Mouse (Mus musculus): Measurements from ENCODE around the gene Ctnnd2. TPM values are rescaled to one million over a fixed set of nuclear protein-coding genes. Genes with fewer than 3 reads are reported as not detected.

Gene Ctnnd2
- polyA plus RNA-seq, 1 experiment, result 87.7 TPM

- Histone ChIP-seq H3K27me3 (ENCODE audit: control insufficient read depth, insufficient read depth, low read length) (no peaks in the 10 kb centered on the region), H3K27ac (ENCODE audit: insufficient read depth, low read length) (no peak overlapping the region), H3K4me3 (replicated peaks; ENCODE audit: insufficient read depth, low read depth, low read length) (no peak overlapping the region), H3K4me1 (ENCODE audit: control insufficient read depth, insufficient read depth, low read length) (peaks cover 14% of the 10 kb centered on the region)
- DNase-seq, result peak in 1 of 2 experiments; percentile 32
- WGBS, result 48% methylated on average over 1 of the region's 1 CpGs
- TF ChIP-seq POLR2A (IDR thresholded peaks at IDR 0.05; ENCODE audit: borderline replicate concordance, insufficient read depth, low read length) (no peak), CTCF (IDR thresholded peaks at IDR 0.05; ENCODE audit: borderline replicate concordance, insufficient read depth, low read depth, low read length) (no peak)
Measured at GRCm38 (mm10) chr15:30199785-30200184, 27.4 kb downstream of the Ctnnd2 start.

GRCm38 (mm10) chr15:30201211-30201610 lies 28.8 kb downstream of the Ctnnd2 start:
- WGBS, result 97% methylated on average over 2 of the region's 2 CpGs
- Histone ChIP-seq H3K27me3 (ENCODE audit: control insufficient read depth, insufficient read depth, low read length) (no peaks in the 10 kb centered on the region), H3K4me1 (ENCODE audit: control insufficient read depth, insufficient read depth, low read length) (peaks cover 14% of the 10 kb centered on the region), H3K27ac (ENCODE audit: insufficient read depth, low read length) (no peak overlapping the region), H3K4me3 (replicated peaks; ENCODE audit: insufficient read depth, low read depth, low read length) (no peak overlapping the region)
- no peak for DNase-seq
- TF ChIP-seq POLR2A (IDR thresholded peaks at IDR 0.05; ENCODE audit: borderline replicate concordance, insufficient read depth, low read length) (no peak), CTCF (IDR thresholded peaks at IDR 0.05; ENCODE audit: borderline replicate concordance, insufficient read depth, low read depth, low read length) (no peak)

GRCm38 (mm10) chr15:30201617-30202016 lies 29.2 kb downstream of the Ctnnd2 start:
- TF ChIP-seq CTCF (IDR thresholded peaks at IDR 0.05; ENCODE audit: borderline replicate concordance, insufficient read depth, low read depth, low read length) (no peak), POLR2A (IDR thresholded peaks at IDR 0.05; ENCODE audit: borderline replicate concordance, insufficient read depth, low read length) (no peak)
- WGBS, result 90% methylated on average over 3 of the region's 3 CpGs
- H3K4me1 ChIP-seq (ENCODE audit: control insufficient read depth, insufficient read depth, low read length), result peaks cover 14% of the 10 kb centered on the region
- H3K27me3 ChIP-seq (ENCODE audit: control insufficient read depth, insufficient read depth, low read length), result no peaks in the 10 kb centered on the region
- H3K27ac ChIP-seq (ENCODE audit: insufficient read depth, low read length), result no peak overlapping the region
- DNase-seq, result no peak
- H3K4me3 ChIP-seq (replicated peaks; ENCODE audit: insufficient read depth, low read depth, low read length), result no peak overlapping the region

GRCm38 (mm10) chr15:30212746-30213145 lies 40.4 kb downstream of the Ctnnd2 start:
- DNase-seq, result no peak
- 42% methylated on average over 5 of the region's 5 CpGs for WGBS
- H3K27ac ChIP-seq (ENCODE audit: insufficient read depth, low read length), result no peak overlapping the region
- H3K4me1 ChIP-seq (ENCODE audit: control insufficient read depth, insufficient read depth, low read length), result peaks cover 10% of the 10 kb centered on the region; the same call in 1 of the 2 replicates
- H3K4me3 ChIP-seq (replicated peaks; ENCODE audit: insufficient read depth, low read depth, low read length), result no peak overlapping the region
- H3K27me3 ChIP-seq (ENCODE audit: control insufficient read depth, insufficient read depth, low read length), result no peaks in the 10 kb centered on the region
- TF ChIP-seq POLR2A (IDR thresholded peaks at IDR 0.05; ENCODE audit: borderline replicate concordance, insufficient read depth, low read length), result no peak

- TF ChIP-seq CTCF (IDR thresholded peaks at IDR 0.05; ENCODE audit: borderline replicate concordance, insufficient read depth, low read depth, low read length) (no peak), POLR2A (IDR thresholded peaks at IDR 0.05; ENCODE audit: borderline replicate concordance, insufficient read depth, low read length) (no peak)
- Histone ChIP-seq H3K27ac (ENCODE audit: insufficient read depth, low read length) (peak overlapping the region; percentile 2; the same call in 1 of the 2 replicates), H3K4me1 (ENCODE audit: control insufficient read depth, insufficient read depth, low read length) (peaks cover 10% of the 10 kb centered on the region; the same call in 1 of the 2 replicates), H3K27me3 (ENCODE audit: control insufficient read depth, insufficient read depth, low read length) (no peaks in the 10 kb centered on the region), H3K4me3 (replicated peaks; ENCODE audit: insufficient read depth, low read depth, low read length) (no peak overlapping the region)
- 15% methylated on average over 4 of the region's 4 CpGs for WGBS
- DNase-seq, result peak; percentile 66 to 84
Measured at GRCm38 (mm10) chr15:30215871-30216270, 43.5 kb downstream of the Ctnnd2 start.

- Histone ChIP-seq H3K4me3 (replicated peaks; ENCODE audit: insufficient read depth, low read depth, low read length) (no peak overlapping the region), H3K4me1 (ENCODE audit: control insufficient read depth, insufficient read depth, low read length) (peaks cover 3% of the 10 kb centered on the region; the same call in 1 of the 2 replicates), H3K27ac (ENCODE audit: insufficient read depth, low read length) (no peak overlapping the region), H3K27me3 (ENCODE audit: control insufficient read depth, insufficient read depth, low read length) (no peaks in the 10 kb centered on the region)
- TF ChIP-seq POLR2A (IDR thresholded peaks at IDR 0.05; ENCODE audit: borderline replicate concordance, insufficient read depth, low read length) (no peak), CTCF (IDR thresholded peaks at IDR 0.05; ENCODE audit: borderline replicate concordance, insufficient read depth, low read depth, low read length) (no peak)
- WGBS, result 18% methylated on average over 4 of the region's 4 CpGs
- DNase-seq, result peak; percentile 48 to 73
Measured at GRCm38 (mm10) chr15:30229112-30229511, 56.7 kb downstream of the Ctnnd2 start.

GRCm38 (mm10) chr15:30235210-30236034 lies 63.0 kb downstream of the Ctnnd2 start:
- WGBS, result 87% methylated on average over 10 of the region's 10 CpGs
- DNase-seq, result no peak
- H3K4me1 ChIP-seq (ENCODE audit: control insufficient read depth, insufficient read depth, low read length), result 0 out of 2 replicates have a peak, but pooled peaks cover 3% of the 10 kb centered on the region

GRCm38 (mm10) chr15:30240881-30241280 lies 68.5 kb downstream of the Ctnnd2 start:
- Histone ChIP-seq H3K4me3 (replicated peaks; ENCODE audit: insufficient read depth, low read depth, low read length) (no peak overlapping the region), H3K27ac (ENCODE audit: insufficient read depth, low read length) (no peak overlapping the region), H3K4me1 (ENCODE audit: control insufficient read depth, insufficient read depth, low read length) (no peaks in the 10 kb centered on the region), H3K27me3 (ENCODE audit: control insufficient read depth, insufficient read depth, low read length) (no peaks in the 10 kb centered on the region)
- DNase-seq, result no peak
- WGBS, result 92% methylated on average over 2 of the region's 2 CpGs
- TF ChIP-seq CTCF (IDR thresholded peaks at IDR 0.05; ENCODE audit: borderline replicate concordance, insufficient read depth, low read depth, low read length), result no peak
- TF ChIP-seq POLR2A (IDR thresholded peaks at IDR 0.05; ENCODE audit: borderline replicate concordance, insufficient read depth, low read length), result no peak

More at GRCm38 (mm10) chr15:30235210-30236034, 63.0 kb downstream of the Ctnnd2 start:
- TF ChIP-seq CTCF (IDR thresholded peaks at IDR 0.05; ENCODE audit: borderline replicate concordance, insufficient read depth, low read depth, low read length) (no peak), POLR2A (IDR thresholded peaks at IDR 0.05; ENCODE audit: borderline replicate concordance, insufficient read depth, low read length) (no peak)
- H3K4me3 ChIP-seq (replicated peaks; ENCODE audit: insufficient read depth, low read depth, low read length), result no peak overlapping the region
- H3K27me3 ChIP-seq (ENCODE audit: control insufficient read depth, insufficient read depth, low read length), result no peaks in the 10 kb centered on the region
- H3K27ac ChIP-seq (ENCODE audit: insufficient read depth, low read length), result no peak overlapping the region

All from cerebellum, adult 2 months (tissue).